Mouse (Mus musculus) frontal cortex, postnatal 25 days (tissue): ENCODE results near the gene Sema3b.
A peak's percentile ranks its signal among the peaks of the same experiment; 100 is the strongest.

ENCODE experiments used
- DNase-seq, 2 experiments: peaks; one replicate each; pipeline ENCODE4 v3.0.0; 2022; ENCODE audit warnings: low spot score in 2 of 2

Sema3b gene

GRCm38 (mm10) chr9:107608741-107609432 lies at the start of gene Sema3b:
Sema3b (minus strand) TSS chr9:107609229.
- DNase-seq, result no peak

DNA sequence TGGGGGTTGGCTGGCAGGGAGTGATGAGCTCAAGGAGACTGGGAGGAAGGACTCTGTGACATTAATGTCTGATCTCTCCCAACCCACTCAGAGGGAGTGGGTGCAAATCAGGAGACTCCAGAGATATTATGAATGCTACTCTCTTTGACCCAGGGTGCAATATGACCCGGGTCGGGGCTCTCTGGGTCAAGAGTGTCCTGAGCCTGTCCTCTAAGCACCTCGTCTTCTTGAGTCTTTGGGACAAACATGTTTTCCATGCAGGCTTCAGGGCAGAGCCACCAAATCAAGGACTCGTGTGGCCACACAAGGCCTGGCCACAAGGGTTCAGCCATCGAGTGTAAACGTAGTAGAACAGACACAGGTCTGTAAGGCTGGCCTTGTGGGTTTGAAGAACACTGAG lies 49.1 kb upstream of the Sema3b start:
- DNase-seq, result no peak

DNA sequence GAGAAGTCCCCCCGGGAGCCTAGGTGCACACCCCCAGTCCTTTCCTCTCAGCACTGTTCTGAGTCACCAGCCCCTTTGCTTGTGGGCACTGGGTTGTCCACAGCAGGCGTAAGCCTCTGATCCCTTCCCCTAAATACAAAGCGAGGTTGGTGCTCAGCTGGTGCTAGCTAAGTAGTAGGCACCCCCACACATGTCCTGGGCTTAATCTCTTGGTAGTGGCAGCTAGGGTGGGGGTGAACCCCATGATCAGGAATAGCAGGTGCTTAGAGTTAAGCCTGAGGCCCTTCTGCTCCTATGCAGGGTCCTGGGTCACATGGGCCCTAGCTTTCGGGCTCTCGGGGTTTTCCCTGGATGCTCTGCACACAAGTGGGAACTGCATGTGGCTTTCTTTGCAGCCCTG lies 48.1 kb upstream of the Sema3b start:
- DNase-seq, result no peak

GRCm38 (mm10) chr9:107654585-107654984 lies 45.6 kb upstream of the Sema3b start:
- DNase-seq, result no peak

GRCm38 (mm10) chr9:107653474-107653873 lies 44.4 kb upstream of the Sema3b start:
- no peak for DNase-seq

DNA sequence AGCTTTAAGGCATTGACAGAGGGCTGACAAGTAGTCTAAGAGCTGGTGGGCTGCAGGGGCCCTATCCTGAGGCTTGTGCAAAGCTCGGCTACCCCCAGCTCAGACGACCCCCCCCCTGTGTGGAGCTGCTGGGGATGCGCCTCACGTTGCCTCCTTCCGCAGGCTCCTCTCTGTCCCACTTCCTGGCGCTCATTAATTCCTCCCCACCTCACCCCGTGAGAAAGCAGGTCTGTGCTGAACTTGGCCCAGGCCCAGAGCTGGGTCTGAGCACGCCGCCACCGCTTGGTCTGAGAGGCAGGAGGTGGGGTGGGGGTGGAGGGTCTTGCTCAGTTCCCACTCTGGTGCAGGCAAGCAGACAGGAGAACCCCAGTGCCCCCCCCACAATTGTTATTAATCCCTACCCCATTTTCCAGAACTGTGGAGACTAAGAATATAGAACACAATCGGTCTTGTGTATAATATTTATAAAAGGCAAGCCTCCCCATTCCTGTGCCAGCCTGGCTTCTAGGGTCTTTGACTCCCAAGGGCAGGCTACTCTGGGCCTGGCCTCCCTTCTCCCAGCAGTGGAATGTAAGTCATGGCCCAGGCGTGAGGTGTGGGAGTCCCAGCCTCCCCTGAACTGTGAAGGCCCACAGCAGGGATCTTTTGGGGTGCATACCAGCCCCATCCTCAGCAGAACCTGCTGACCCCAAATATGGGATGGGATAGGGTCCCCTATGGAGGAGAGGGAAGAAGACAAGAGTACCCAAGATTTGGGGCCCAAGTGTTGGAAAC lies 41.9 kb upstream of the Sema3b start:
- no peak for DNase-seq

GRCm38 (mm10) chr9:107650225-107650624 lies 41.2 kb upstream of the Sema3b start:
- DNase-seq, result no peak

- no peak for DNase-seq
Observed at GRCm38 (mm10) chr9:107648767-107649166, 39.7 kb upstream of the Sema3b start.

DNA sequence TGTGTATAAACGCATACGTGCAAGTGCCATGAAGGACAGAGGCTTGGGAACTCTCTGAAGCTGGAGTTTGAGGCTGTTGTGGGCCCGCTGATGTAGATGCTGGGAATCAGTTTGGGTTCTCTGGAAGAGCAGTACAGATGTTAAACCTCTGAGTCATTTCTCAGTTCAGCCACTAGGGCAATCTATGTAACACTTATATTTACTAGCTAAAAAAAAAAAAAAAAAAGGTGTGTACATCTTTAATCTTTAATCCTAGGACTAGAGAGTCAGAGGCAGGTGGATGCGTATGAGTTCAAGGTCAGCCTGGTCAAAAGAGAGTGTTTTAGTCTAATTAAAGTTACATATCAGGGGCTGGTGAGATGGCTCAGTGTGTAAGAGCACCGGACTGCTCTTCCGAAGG lies 37.9 kb upstream of the Sema3b start:
- DNase-seq, result no peak

DNA sequence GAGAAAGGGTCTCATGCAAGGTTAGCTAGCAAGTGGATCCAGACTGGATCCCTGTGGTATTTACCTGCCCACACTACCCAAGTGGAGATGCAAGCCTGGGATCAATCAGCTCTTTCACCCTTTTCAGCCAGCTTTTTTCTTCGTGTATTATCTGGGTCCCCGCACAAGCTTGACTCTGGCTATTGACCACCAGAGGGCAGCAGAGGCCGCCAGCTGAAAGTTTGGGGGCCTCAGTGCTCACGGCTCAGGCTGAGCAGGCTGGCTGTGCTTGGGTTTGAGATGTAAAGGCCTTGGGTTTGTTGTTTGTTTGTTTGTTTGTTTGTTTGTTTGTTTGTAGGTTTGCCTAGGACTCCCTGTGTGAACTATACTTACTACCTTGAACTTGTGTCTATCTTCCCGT lies 36.5 kb upstream of the Sema3b start:
- DNase-seq, result peak; percentile 57 to 65

- no peak for DNase-seq
Observed at GRCm38 (mm10) chr9:107645153-107645510, 36.1 kb upstream of the Sema3b start.

DNA sequence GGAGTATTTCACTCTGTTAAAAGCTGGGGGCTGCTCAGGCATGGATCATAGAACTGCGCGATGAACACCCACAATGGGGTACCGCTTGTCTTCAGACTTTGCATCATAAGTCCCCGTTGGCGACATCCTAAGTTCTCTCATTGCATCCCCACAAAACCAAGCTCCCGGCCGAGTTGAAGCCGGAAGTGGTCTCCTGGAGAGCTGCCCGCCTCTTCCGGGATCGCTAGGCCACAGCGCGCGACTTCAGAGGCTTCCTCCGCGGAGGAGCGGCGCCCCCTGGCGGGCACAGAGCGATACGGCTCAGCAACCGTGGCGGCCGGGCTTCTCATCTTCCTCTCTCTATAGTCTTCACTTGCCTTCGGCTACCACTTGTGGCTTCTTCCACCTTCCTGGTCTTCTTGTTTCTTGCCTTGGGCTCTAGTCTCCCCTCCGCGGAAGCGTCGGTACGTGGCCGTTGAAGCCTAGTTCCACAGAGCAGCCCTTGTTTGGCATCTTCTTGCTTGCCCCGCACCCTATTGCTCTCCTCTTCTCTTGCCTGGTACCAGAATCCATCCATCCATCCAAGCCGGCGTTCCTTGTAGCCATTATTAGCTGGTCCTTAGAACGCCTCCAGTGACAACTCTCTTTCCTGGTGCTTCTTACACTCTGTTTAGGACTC lies 35.6 kb upstream of the Sema3b start:
- DNase-seq, result peak; percentile 85 to 88

DNA sequence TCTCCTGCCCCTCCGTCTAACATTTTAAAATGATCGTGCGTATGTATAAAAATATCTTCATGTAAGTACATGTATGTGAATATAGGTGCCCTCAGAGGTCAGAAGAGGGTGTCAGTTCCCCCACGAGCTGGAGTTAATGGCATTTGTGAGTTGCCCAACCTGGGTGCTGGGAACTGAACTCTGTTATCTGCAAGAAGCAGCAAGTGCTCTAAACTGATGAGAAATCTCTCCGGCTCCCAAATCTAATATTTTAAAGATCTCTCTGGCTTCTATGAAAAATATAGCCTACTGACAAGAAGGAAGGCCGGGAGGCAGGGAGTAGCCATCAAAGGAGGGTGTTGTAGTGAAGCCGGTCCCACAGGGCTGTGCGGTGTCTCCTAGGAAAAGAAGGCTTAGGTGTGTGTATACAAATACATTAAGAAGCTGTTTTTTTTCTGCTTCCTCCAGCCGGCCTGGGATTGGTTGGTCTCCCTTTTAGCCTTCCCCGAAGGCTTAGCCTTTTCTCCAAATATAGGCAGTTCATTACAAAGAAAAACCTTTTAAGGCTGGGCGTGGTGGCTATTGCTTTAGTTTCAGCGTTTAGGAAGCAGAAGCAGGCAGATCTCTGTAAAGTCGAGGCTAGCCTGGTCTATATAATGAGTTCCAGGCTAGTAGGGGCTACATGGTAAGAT lies 34.6 kb upstream of the Sema3b start:
- no peak for DNase-seq

GRCm38 (mm10) chr9:107641666-107642065 lies 32.6 kb upstream of the Sema3b start:
- no peak for DNase-seq

DNA sequence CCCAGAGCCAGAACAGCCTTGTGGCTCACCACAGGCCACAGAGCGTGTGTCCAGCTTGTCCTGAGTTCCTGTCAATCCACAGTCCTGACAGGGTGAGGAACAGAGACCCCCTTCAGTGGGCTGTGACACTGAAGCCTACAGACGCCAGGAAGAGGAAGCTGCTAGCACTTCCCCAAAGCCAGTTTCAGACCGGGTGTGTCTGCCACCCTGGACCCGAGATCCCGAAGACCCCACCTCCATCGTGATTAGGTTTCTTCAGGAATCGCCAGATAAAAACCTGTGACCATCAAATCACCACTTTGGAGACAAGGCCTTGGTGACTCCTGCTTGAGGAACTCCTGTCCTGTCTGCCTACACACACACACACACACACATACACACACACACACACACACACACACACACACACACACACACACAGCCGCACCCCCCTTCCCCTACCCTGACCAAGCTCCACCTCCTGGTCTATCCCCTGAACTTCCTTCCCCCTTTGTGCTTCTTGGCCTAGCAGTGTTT lies 31.3 kb upstream of the Sema3b start:
- DNase-seq, result no peak

DNA sequence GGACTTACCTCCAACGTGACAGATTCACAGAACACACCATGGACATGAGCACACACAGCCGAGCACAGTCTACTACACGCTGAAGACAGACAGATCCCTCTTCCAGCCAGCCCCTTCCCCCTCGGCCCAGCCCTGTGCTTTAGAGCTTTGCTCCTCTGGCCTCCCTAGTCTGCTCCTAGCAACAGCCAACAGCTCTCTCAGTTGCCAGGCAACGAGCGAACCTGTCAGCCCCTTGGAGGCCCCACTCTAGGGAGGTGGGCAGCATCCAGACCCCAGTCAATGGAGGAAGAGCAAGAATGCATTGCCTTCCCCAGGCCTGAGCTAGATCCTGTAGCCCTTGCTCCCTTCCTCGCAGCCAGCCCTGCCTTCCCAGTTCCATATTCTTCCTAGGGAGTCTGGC lies 28.0 kb upstream of the Sema3b start:
- no peak for DNase-seq

DNA sequence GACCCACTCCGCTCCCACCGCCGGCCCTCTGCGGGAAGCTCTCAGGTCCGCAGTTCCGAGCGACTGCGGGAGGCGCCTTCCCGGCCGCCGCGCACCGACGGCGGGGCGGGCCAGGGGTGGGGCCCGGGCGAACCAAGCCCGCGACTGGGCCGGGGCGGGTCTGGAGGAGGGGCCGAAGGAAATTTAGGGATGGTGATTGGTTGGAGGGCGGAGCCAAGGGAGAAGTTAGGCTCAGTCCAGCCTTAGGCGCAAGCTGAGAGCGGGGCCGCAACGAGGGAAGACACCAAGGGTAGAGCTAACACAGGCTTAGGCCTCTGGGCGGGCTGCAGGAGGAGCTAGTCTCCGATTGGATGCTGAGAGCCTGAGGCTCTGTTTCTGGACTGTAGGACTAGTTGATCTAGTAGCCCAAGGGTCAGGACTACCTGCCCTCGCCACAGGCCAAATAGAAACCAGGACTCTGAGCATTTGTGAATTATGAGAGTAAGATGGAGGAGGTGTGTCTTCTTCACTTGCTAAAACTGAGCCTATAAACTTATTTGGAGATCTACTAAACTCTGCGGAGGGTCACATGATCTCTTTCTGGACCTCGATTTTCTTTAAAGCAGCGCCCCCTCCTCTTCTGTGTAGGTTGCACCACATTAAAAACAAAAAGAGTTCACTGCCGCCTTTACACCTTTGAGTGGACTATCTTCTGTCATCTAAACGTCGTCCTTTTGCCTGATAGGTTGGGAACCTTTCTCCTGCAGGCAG lies 26.4 kb upstream of the Sema3b start, which contains the start of gene Gnai2:
Gene Gnai2 (minus strand): TSS at position 89 of the 750 bp plus-strand sequence.
- peak; percentile 72 to 87 for DNase-seq

DNA sequence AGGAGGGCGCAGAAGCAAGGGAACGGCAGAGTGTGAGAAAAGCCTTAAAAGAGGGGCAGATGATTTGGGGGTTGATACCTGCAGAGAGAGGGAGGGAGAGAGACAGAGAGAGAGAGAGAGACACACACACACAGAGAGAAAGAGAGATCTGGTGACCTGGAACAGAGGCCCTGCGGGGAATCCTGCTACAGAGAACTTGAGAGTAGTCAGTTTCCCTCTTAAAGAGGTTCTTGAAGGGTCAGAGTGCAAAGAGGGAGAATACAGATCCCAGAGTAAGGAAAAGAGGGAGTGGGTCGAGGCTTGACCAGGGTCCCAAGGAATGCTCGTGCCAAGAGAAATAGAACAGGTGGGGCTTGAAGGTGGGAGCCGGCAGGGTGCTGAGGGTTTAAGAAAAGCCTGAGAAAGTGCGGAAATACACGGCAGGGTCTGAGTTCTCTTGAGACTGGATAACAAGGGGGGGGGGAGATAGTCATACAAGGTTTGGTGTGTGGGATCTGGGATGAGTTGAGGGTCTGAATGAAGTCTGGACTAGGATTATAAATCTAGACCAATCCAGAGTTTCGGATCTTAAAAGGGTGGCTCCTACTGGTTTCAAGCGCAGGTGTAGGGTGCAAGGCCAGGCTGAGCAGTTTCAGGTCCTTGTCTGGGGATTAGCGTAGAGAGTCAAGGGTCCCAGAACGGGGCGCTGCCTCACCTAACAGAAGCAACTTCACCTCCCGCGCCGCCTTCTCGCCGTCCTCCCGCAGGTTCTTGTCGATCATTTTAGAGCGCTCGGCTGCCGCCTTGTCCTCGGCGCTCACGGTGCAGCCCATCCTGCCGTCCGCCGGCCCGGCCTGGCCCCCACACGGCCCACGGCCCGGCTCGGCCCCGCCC lies 25.6 kb upstream of the Sema3b start:
- DNase-seq, result no peak

- peak in 1 of 2 experiments; percentile 39 for DNase-seq
Observed at GRCm38 (mm10) chr9:107633661-107634405, 24.8 kb upstream of the Sema3b start.
